Mouse (Mus musculus) activated CD4-positive, CD25-positive, alpha-beta regulatory T cell, adult 4 months (primary cell): ENCODE measurements around the gene Cldn34d. TPM values are rescaled to one million over a fixed set of nuclear protein-coding genes. Genes with fewer than 3 reads are reported as not detected.

Experiments
- ATAC-seq: one replicate; pipeline ENCODE4 v1.8.0; 2017
- polyA plus RNA-seq, 2 experiments: library from polyadenylated mRNA; unstranded; fragments of 100-300 nt; shearing (Covaris generic); gene quantifications; one replicate each; pipeline ENCODE4 v1.2.1; 2017

Cldn34d gene
- not detected for polyA plus RNA-seq

- no peak for ATAC-seq
These were observed at the start of gene Cldn34d for GRCm38 (mm10) chrX:76602824-76603223. Cldn34d (minus strand) TSS chrX:76602924.

- peak; percentile 99 for ATAC-seq
These were observed 4.1 kb downstream of the Cldn34d start for GRCm38 (mm10) chrX:76598459-76599206.

Other genes with a start within 250 kb of the Cldn34d start
- not detected for gene Cldn34b4, start 209.6 kb downstream of the Cldn34d start, polyA plus RNA-seq